Mouse (Mus musculus) ES-Bruce4 (cell line): ENCODE results near the gene Ptprd.

Source experiments
- CTCF ChIP-seq: IDR thresholded peaks from one replicate; pipeline ENCODE4 v1.8.1; 2011; ENCODE audit warnings: low read depth, low read length
- EP300 ChIP-seq: IDR thresholded peaks from 2 replicates; pipeline ENCODE4 v1.6.1; 2011; ENCODE audit warnings: low read depth, low read length; ENCODE audit not compliant: insufficient read depth

- TF ChIP-seq CTCF (no peak), EP300 (no peak)
These were observed 468.4 kb downstream of the Ptprd start for GRCm38 (mm10) chr4:77743391-77743790.
